Mouse (Mus musculus) CH12.LX (cell line): ENCODE data around the gene Col23a1.

Experiments
- CTCF ChIP-seq, 2 experiments: IDR thresholded peaks in 1 of 2; conservative IDR thresholded peaks in 1 of 2; 2 replicates each; pipeline ENCODE4 v1.5.1; 2011 to 2012; ENCODE audit warnings: low read depth in 2 of 2, low read length in 2 of 2, improper control_type of control experiment in 1 of 2, inconsistent platforms in 1 of 2, mild to moderate bottlenecking in 1 of 2, moderate library complexity in 1 of 2
- POLR2A ChIP-seq: IDR thresholded peaks from 2 replicates; pipeline ENCODE4 v1.6.1; 2011; ENCODE audit warnings: low read depth, mild to moderate bottlenecking, improper control_type of control experiment, low read length
- TCF12 ChIP-seq: IDR thresholded peaks from 2 replicates; pipeline ENCODE4 v1.6.1; 2014; ENCODE audit warnings: low read depth, mild to moderate bottlenecking, inconsistent platforms, low read length, improper control_type of control experiment

GRCm38 (mm10) chr11:51477571-51477970 lies 187.9 kb downstream of the Col23a1 start:
- TF ChIP-seq CTCF (conservative IDR thresholded peaks at IDR 0.05 in 1 of 2, IDR thresholded peaks at IDR 0.05 in 1 of 2; ENCODE audit: low read depth in 2 of 2, low read length in 2 of 2), result no peak
- TF ChIP-seq POLR2A, result no peak
- no peak for TF ChIP-seq TCF12
